Mouse (Mus musculus) heart, embryonic 16.5 days (tissue): ENCODE data around the gene Traf3ip3. TPM values are rescaled to one million over a fixed set of nuclear protein-coding genes. Genes with fewer than 3 reads are reported as not detected.

Experiments
- ATAC-seq: fragments of 200-750 bp; cut with Nextera tagmentation; replicated peaks from 2 replicates; pipeline ENCODE4 v1.8.0; 2017; ENCODE audit warnings: moderate number of reproducible peaks; ENCODE audit not compliant: insufficient read depth, low FRiP score; ENCODE audit errors: extremely low read depth
- H3K27ac ChIP-seq: fragments of 300-500 bp; sonication (generic); 2 replicates; pipeline ENCODE4 v1.5.1; 2014; ENCODE audit warnings: mild to moderate bottlenecking, low read length, control low read depth, moderate library complexity
- H3K27me3 ChIP-seq: fragments of 300-500 bp; sonication (generic); 2 replicates; pipeline ENCODE4 v1.6.1; 2014; ENCODE audit warnings: low read length, mixed read lengths; ENCODE audit not compliant: control insufficient read depth, insufficient read depth
- H3K36me3 ChIP-seq: fragments of 300-500 bp; sonication (generic); 2 replicates; pipeline ENCODE4 v1.6.1; 2014; ENCODE audit not compliant: control insufficient read depth, insufficient read depth
- H3K4me1 ChIP-seq: fragments of 300-500 bp; sonication (generic); 2 replicates; pipeline ENCODE4 v1.6.1; 2014; ENCODE audit warnings: low read length, mixed read lengths; ENCODE audit not compliant: control insufficient read depth, insufficient read depth
- H3K4me2 ChIP-seq: fragments of 300-500 bp; sonication (generic); 2 replicates; pipeline ENCODE4 v1.6.1; 2014; ENCODE audit warnings: low read depth, mild to moderate bottlenecking, control low read depth, low read length
- H3K4me3 ChIP-seq: fragments of 300-500 bp; sonication (generic); 2 replicates; pipeline ENCODE4 v1.5.1; 2014; ENCODE audit warnings: mild to moderate bottlenecking, control low read depth, low read length
- H3K9ac ChIP-seq: fragments of 300-500 bp; sonication (generic); 2 replicates; pipeline ENCODE4 v1.6.1; 2014; ENCODE audit warnings: low read length, control low read depth
- H3K9me3 ChIP-seq: fragments of 300-500 bp; sonication (generic); replicated peaks from 2 replicates; pipeline ENCODE4 v1.6.1; 2016; ENCODE audit warnings: low read length; ENCODE audit not compliant: control insufficient read depth
- WGBS: fragments of 180-500 bp; shearing (Covaris S2); extraction: QIAGEN DNeasy Blood & Tissue Kit; methylation state at CpG from one replicate; pipeline ENCODE4 v1.1.7; 2014; 5-methylcytosine and 5-hydroxymethylcytosine counted together
- polyA plus RNA-seq: library from polyadenylated mRNA; unstranded; fragments of >200 nt; fragmentation: Nextera tagmentation; extraction: Ambion mirVana; gene quantifications from 2 replicates; pipeline ENCODE4 v1.2.1, GENCODE M21; 2015

The Traf3ip3 gene
- 5.9 and 13.3 TPM in 2 replicates for polyA plus RNA-seq

GRCm38 (mm10) chr1:193201383-193201778 lies at the start of gene Traf3ip3:
Gene Traf3ip3 (minus strand): TSS chr1:193201703.
- Histone ChIP-seq H3K27ac (peak within 1 kb of the TSS; percentile 58; the same call in 1 of the 2 replicates), H3K27me3 (no peaks in the 10 kb centered on the region), H3K36me3 (no peaks in the 10 kb centered on the region), H3K9ac (peak within 1 kb of the TSS; percentile 22; the same call in 1 of the 2 replicates), H3K4me1 (no peaks in the 10 kb centered on the region), H3K4me2 (peak within 1 kb of the TSS; percentile 32), H3K4me3 (peak within 1 kb of the TSS; percentile 34), H3K9me3 (no peaks in the 10 kb centered on the region)
- WGBS, result 52% methylated on average over 5 of the region's 5 CpGs
- ATAC-seq, result peak; percentile 74

- no peak overlapping the region for H3K4me2 ChIP-seq
- peaks cover 9% of the 10 kb centered on the region; the same call in 1 of the 2 replicates for H3K4me1 ChIP-seq
- WGBS, result 86% methylated on average over 2 of the region's 2 CpGs
- H3K27me3 ChIP-seq, result no peaks in the 10 kb centered on the region
- H3K9me3 ChIP-seq, result 0 out of 2 replicates have a peak, but pooled peaks cover 5% of the 10 kb centered on the region
- H3K4me3 ChIP-seq, result no peak overlapping the region
- H3K27ac ChIP-seq, result no peak overlapping the region
- no peak for ATAC-seq
- H3K9ac ChIP-seq, result no peak overlapping the region
- H3K36me3 ChIP-seq, result no peaks in the 10 kb centered on the region
Observed at GRCm38 (mm10) chr1:193250026-193250425, 48.5 kb upstream of the Traf3ip3 start.

GRCm38 (mm10) chr1:193244235-193244634 lies 42.7 kb upstream of the Traf3ip3 start:
- Histone ChIP-seq H3K9ac (no peak overlapping the region), H3K27me3 (no peaks in the 10 kb centered on the region), H3K27ac (peak overlapping the region; percentile 59), H3K9me3 (no peaks in the 10 kb centered on the region), H3K36me3 (no peaks in the 10 kb centered on the region), H3K4me1 (peaks cover 9% of the 10 kb centered on the region; the same call in 1 of the 2 replicates), H3K4me3 (no peak overlapping the region), H3K4me2 (no peak overlapping the region)
- no peak for ATAC-seq
- WGBS, result 58% methylated on average over 6 of the region's 6 CpGs

- no peak overlapping the region; the same call in 1 of the 2 replicates for H3K9ac ChIP-seq
- ATAC-seq, result 0 out of 2 replicates have a peak, but pooled peaks have one; percentile 74
- H3K27me3 ChIP-seq, result no peaks in the 10 kb centered on the region
- H3K4me1 ChIP-seq, result peaks cover 9% of the 10 kb centered on the region; the same call in 1 of the 2 replicates
- no peaks in the 10 kb centered on the region for H3K36me3 ChIP-seq
- peak overlapping the region; percentile 90 for H3K27ac ChIP-seq
- 24% methylated on average over 10 of the region's 10 CpGs for WGBS
- H3K4me2 ChIP-seq, result no peak overlapping the region
- no peaks in the 10 kb centered on the region for H3K9me3 ChIP-seq
- H3K4me3 ChIP-seq, result no peak overlapping the region
Observed at GRCm38 (mm10) chr1:193243571-193244193, 42.2 kb upstream of the Traf3ip3 start.

GRCm38 (mm10) chr1:193242863-193243262 lies 41.4 kb upstream of the Traf3ip3 start:
- Histone ChIP-seq H3K27me3 (no peaks in the 10 kb centered on the region), H3K4me1 (peaks cover 9% of the 10 kb centered on the region; the same call in 1 of the 2 replicates), H3K9ac (no peak overlapping the region), H3K9me3 (no peaks in the 10 kb centered on the region), H3K4me2 (no peak overlapping the region), H3K36me3 (no peaks in the 10 kb centered on the region), H3K4me3 (no peak overlapping the region), H3K27ac (no peak overlapping the region)
- 77% methylated on average over 4 of the region's 4 CpGs for WGBS
- ATAC-seq, result no peak

GRCm38 (mm10) chr1:193242238-193242637 lies 40.7 kb upstream of the Traf3ip3 start:
- ATAC-seq, result no peak
- WGBS, result 67% methylated on average over 8 of the region's 8 CpGs
- no peaks in the 10 kb centered on the region for H3K9me3 ChIP-seq
- no peaks in the 10 kb centered on the region for H3K27me3 ChIP-seq
- H3K36me3 ChIP-seq, result no peaks in the 10 kb centered on the region
- H3K4me2 ChIP-seq, result no peak overlapping the region
- no peak overlapping the region for H3K9ac ChIP-seq
- peaks cover 9% of the 10 kb centered on the region; the same call in 1 of the 2 replicates for H3K4me1 ChIP-seq
- H3K4me3 ChIP-seq, result no peak overlapping the region
- no peak overlapping the region for H3K27ac ChIP-seq

GRCm38 (mm10) chr1:193241436-193241835 lies 39.9 kb upstream of the Traf3ip3 start:
- whole genome bisulfite sequencing, result 78% methylated on average over 4 of the region's 4 CpGs
- Histone ChIP-seq H3K9me3 (no peaks in the 10 kb centered on the region), H3K9ac (no peak overlapping the region), H3K4me1 (peaks cover 9% of the 10 kb centered on the region; the same call in 1 of the 2 replicates), H3K27me3 (no peaks in the 10 kb centered on the region), H3K27ac (no peak overlapping the region), H3K36me3 (no peaks in the 10 kb centered on the region), H3K4me2 (no peak overlapping the region), H3K4me3 (no peak overlapping the region)
- no peak for ATAC-seq

GRCm38 (mm10) chr1:193238426-193238825 lies 36.9 kb upstream of the Traf3ip3 start:
- H3K27ac ChIP-seq, result no peak overlapping the region
- peaks cover 4% of the 10 kb centered on the region; the same call in 1 of the 2 replicates for H3K4me1 ChIP-seq
- no peak for ATAC-seq
- no peak overlapping the region for H3K4me2 ChIP-seq
- H3K9ac ChIP-seq, result no peak overlapping the region
- H3K36me3 ChIP-seq, result no peaks in the 10 kb centered on the region
- 54% methylated on average over 4 of the region's 4 CpGs for WGBS
- H3K9me3 ChIP-seq, result no peaks in the 10 kb centered on the region
- no peaks in the 10 kb centered on the region for H3K27me3 ChIP-seq
- H3K4me3 ChIP-seq, result no peak overlapping the region

GRCm38 (mm10) chr1:193234930-193235329 lies 33.4 kb upstream of the Traf3ip3 start:
- Histone ChIP-seq H3K4me1 (no peaks in the 10 kb centered on the region), H3K27me3 (no peaks in the 10 kb centered on the region), H3K36me3 (no peaks in the 10 kb centered on the region), H3K9me3 (no peaks in the 10 kb centered on the region), H3K9ac (no peak overlapping the region), H3K4me2 (no peak overlapping the region), H3K27ac (no peak overlapping the region), H3K4me3 (no peak overlapping the region)
- ATAC-seq, result no peak
- 77% methylated on average over 7 of the region's 7 CpGs for WGBS
